14 mouse cellular contexts compared by ENCODE assay signal in genomic region chr4:153360868-153361545, GRCm38 (mm10).
DNase-seq lines count a peak whose midpoint lies in the region; ATAC-seq and TF ChIP-seq lines count a peak whose summit lies in the region.
"Had no signal": no experiment of that assay in that cellular context is flagged by ENCODE, and none has a peak within 500 bp of the region (broad histone marks: within the 10 kb centered on the region; RNA-seq: fewer than 3 reads in every experiment).

No protein-coding gene starts in this region.

- DNase-seq in layer of hippocampus, postnatal 10 days (ENCODE audit: low spot score in 2 of 2) = peak; percentile 54 to 66
- no peak for DNase-seq in layer of hippocampus, adult 2 months (ENCODE audit: low spot score in 2 of 2)
- peak; percentile 53 to 77 for DNase-seq in cerebellum, adult 2 months
- DNase-seq in cerebellum, postnatal 36 days = peak; percentile 51 to 62
- peak; percentile 53 for DNase-seq in mesoderm, embryonic 11.5 days (ENCODE audit: low read depth, low spot score)
- DNase-seq in stomach, postnatal 0 days (ENCODE audit: low spot score) = no peak
- no peak for DNase-seq in adipocyte (ENCODE audit: low spot score)
- DNase-seq: adrenal gland, adult 2 months; lung, adult 2 months; thymus, adult 18-20 months had no signal

- no peaks in the 10 kb centered on the region for H3K9me3 ChIP-seq in stomach, postnatal 0 days (ENCODE audit: control insufficient read depth, low read length)
- H3K9me3 ChIP-seq: kidney, embryonic 15.5 days had no signal

- H3K27me3 ChIP-seq in cerebellum, adult 2 months (ENCODE audit: control insufficient read depth, insufficient read depth, low read length) = no peaks in the 10 kb centered on the region
- H3K27me3 ChIP-seq in stomach, postnatal 0 days (ENCODE audit: control insufficient read depth, insufficient read depth, low read length) = no peaks in the 10 kb centered on the region
- H3K27me3 ChIP-seq: kidney, embryonic 15.5 days; Patski had no signal

- H3K9ac ChIP-seq in stomach, postnatal 0 days (ENCODE audit: low read length) = no peak overlapping the region
- H3K9ac ChIP-seq: kidney, embryonic 15.5 days had no signal

- H3K4me1 ChIP-seq in cerebellum, adult 2 months (ENCODE audit: control insufficient read depth, insufficient read depth, low read length) = peaks cover 32% of the 10 kb centered on the region
- H3K4me1 ChIP-seq in stomach, postnatal 0 days (replicated peaks; ENCODE audit: control insufficient read depth, insufficient read depth) = no peaks in the 10 kb centered on the region

- no peak for ATAC-seq in monocyte, adult 5-6 weeks (replicated peaks; ENCODE audit: insufficient number of reproducible peaks, low FRiP score, low TSS enrichment, poor library complexity, severe bottlenecking)
- no peak for ATAC-seq in stomach, postnatal 0 days (ENCODE audit: low FRiP score, low TSS enrichment)
- ATAC-seq: Patski had no signal

- WGBS in cerebellum, adult 2 months = 15% methylated on average over 13 of the region's 13 CpGs
- WGBS in stomach, postnatal 0 days = 42% methylated on average over 13 of the region's 13 CpGs

- H3K27ac ChIP-seq in layer of hippocampus, adult 2 months = no peak overlapping the region
- H3K27ac ChIP-seq in cerebellum, adult 2 months (ENCODE audit: insufficient read depth, low read length) = no peak overlapping the region
- no peak overlapping the region for H3K27ac ChIP-seq in stomach, postnatal 0 days (replicated peaks)
- H3K27ac ChIP-seq: kidney, embryonic 15.5 days had no signal

- H3K36me3 ChIP-seq in stomach, postnatal 0 days (ENCODE audit: control insufficient read depth, insufficient read depth, low read length) = no peaks in the 10 kb centered on the region
- H3K36me3 ChIP-seq: kidney, embryonic 15.5 days had no signal

- TF ChIP-seq EP300 in stomach, postnatal 0 days (optimal IDR thresholded peaks at IDR 0.05) = no peak

- no peak overlapping the region for H3K4me2 ChIP-seq in stomach, postnatal 0 days (replicated peaks; ENCODE audit: low read depth)
- H3K4me2 ChIP-seq: kidney, embryonic 15.5 days had no signal

- TF ChIP-seq POLR2A in cerebellum, adult 2 months (IDR thresholded peaks at IDR 0.05; ENCODE audit: borderline replicate concordance, insufficient read depth, low read length) = no peak

- TF ChIP-seq CTCF in layer of hippocampus, adult 2 months (conservative IDR thresholded peaks at IDR 0.05) = no peak
- TF ChIP-seq CTCF in cerebellum, adult 2 months (IDR thresholded peaks at IDR 0.05; ENCODE audit: borderline replicate concordance, insufficient read depth, low read depth, low read length) = no peak
- no peak for TF ChIP-seq CTCF in stomach, postnatal 0 days (IDR thresholded peaks at IDR 0.05; ENCODE audit: low read depth)

- H3K4me3 ChIP-seq in layer of hippocampus, adult 2 months = no peak overlapping the region
- H3K4me3 ChIP-seq in cerebellum, adult 2 months (replicated peaks; ENCODE audit: insufficient read depth, low read depth, low read length) = no peak overlapping the region
- no peak overlapping the region for H3K4me3 ChIP-seq in stomach, postnatal 0 days (ENCODE audit: low read depth, low read length)
- H3K4me3 ChIP-seq: kidney, embryonic 15.5 days; myocyte had no signal

Comparison
In these comparisons a context has a peak if more than half of its experiments do, and no peak if none do; other contexts are left out.
1. DNase-seq: peak in layer of hippocampus, postnatal 10 days (2 of 2), cerebellum, adult 2 months (2 of 2), cerebellum, postnatal 36 days (2 of 2) and mesoderm, embryonic 11.5 days (single experiment); none in layer of hippocampus, adult 2 months (0 of 2), stomach, postnatal 0 days (single experiment) and adipocyte (single experiment).